ENCODE assay signal across 32 mouse cellular contexts in the genomic region with DNA sequence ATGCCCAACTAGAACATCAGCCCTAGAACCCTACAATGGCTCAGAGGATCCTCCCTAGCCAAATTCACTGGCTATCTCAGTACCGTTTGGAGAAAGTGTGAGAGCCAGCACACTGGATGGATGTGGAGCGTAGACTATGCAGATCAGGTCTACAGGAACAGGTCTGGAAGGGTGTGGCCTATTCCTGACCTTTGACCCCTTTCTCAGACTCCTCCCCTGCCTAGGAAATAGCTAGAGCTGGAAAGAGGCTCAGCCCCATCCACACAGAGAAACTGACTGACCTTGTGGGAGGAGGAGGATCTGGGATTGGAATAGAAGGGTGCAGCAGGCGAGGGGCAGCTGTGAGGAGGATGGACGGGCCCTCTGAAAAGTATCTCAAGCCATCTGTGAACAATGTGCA. TPM values are rescaled to one million over a fixed set of nuclear protein-coding genes. Genes with fewer than 3 reads are reported as not detected.
DNase-seq lines count a peak whose midpoint lies in the region; ATAC-seq and TF ChIP-seq lines count a peak whose summit lies in the region.
"Had no signal": no experiment of that assay in that cellular context is flagged by ENCODE, and none has a peak within 500 bp of the region (broad histone marks: within the 10 kb centered on the region; RNA-seq: fewer than 3 reads in every experiment).

No protein-coding gene starts in this region.

- H3K9me3 ChIP-seq in E14TG2a.4 (ENCODE audit: low read length) (no peaks in the 10 kb centered on the region), ES-E14 (ENCODE audit: control insufficient read depth, insufficient read depth, low read depth, low read length) (no peaks in the 10 kb centered on the region)
- no peaks in the 10 kb centered on the region for H3K9me3 ChIP-seq in intestine, postnatal 0 days (ENCODE audit: control insufficient read depth)
- H3K9me3 ChIP-seq: forebrain, embryonic 12.5 days; heart, embryonic 13.5 days; hindbrain, embryonic 10.5 days; hindbrain, embryonic 15.5 days; limb, embryonic 10.5 days; limb, embryonic 15.5 days; midbrain, embryonic 13.5 days; neural tube, embryonic 13.5 days had no signal

- H3K4me2 ChIP-seq in intestine, postnatal 0 days (replicated peaks; ENCODE audit: low read depth), result no peak overlapping the region
- H3K4me2 ChIP-seq: forebrain, embryonic 12.5 days; heart, embryonic 13.5 days; hindbrain, embryonic 15.5 days; limb, embryonic 15.5 days; midbrain, embryonic 13.5 days; neural tube, embryonic 13.5 days had no signal

- in situ Hi-C loops in ES-E14 (cut with MboI; ENCODE audit: low sequenced_read_pairs in 2 of 2, unreplicated experiment in 2 of 2), result no loop called here

- H3K4me3 ChIP-seq in E14TG2a.4 (replicated peaks; ENCODE audit: low read length) (peak overlapping the region; percentile 20; the same call in 1 of the 2 replicates), ES-E14 (ENCODE audit: insufficient read depth in 1 of 2, low read depth in 1 of 2, low read length in 2 of 2, poor library complexity in 1 of 2, severe bottlenecking in 1 of 2) (no peak overlapping the region)
- no peak overlapping the region for H3K4me3 ChIP-seq in intestine, postnatal 0 days (ENCODE audit: low read depth, low read length)
- H3K4me3 ChIP-seq: forebrain, embryonic 12.5 days; heart, embryonic 13.5 days; hindbrain, embryonic 10.5 days; hindbrain, embryonic 15.5 days; limb, embryonic 10.5 days; limb, embryonic 15.5 days; midbrain, embryonic 13.5 days; neural tube, embryonic 13.5 days had no signal

- H3K27me3 ChIP-seq in E14TG2a.4 (ENCODE audit: insufficient read depth, low read length), result peaks cover 68% of the 10 kb centered on the region
- H3K27me3 ChIP-seq in intestine, postnatal 0 days (replicated peaks; ENCODE audit: control insufficient read depth, insufficient read depth, low read length), result peaks cover 23% of the 10 kb centered on the region

- peaks cover 58% of the 10 kb centered on the region for H3K4me1 ChIP-seq in E14TG2a.4 (replicated peaks; ENCODE audit: low read depth, low read length)
- H3K4me1 ChIP-seq in ES-E14 (ENCODE audit: control insufficient read depth in 2 of 2, insufficient read depth in 2 of 2, low read length in 2 of 2, poor library complexity in 1 of 2), result peaks cover 2 to 17% of the 10 kb centered on the region in 2 experiments; a peak in 3 of 4 replicates
- peaks cover 10% of the 10 kb centered on the region; the same call in 1 of the 2 replicates for H3K4me1 ChIP-seq in intestine, postnatal 0 days (replicated peaks; ENCODE audit: control insufficient read depth, insufficient read depth, low read length)

- 72% methylated on average over 4 of the region's 4 CpGs for WGBS in intestine, postnatal 0 days

- no peak for TF ChIP-seq CTCF in E14TG2a.4 (conservative IDR thresholded peaks at IDR 0.05; ENCODE audit: low read length)
- no peak for TF ChIP-seq CTCF in intestine, postnatal 0 days (IDR thresholded peaks at IDR 0.05; ENCODE audit: low read depth)

- H3K36me3 ChIP-seq in E14TG2a.4 (ENCODE audit: insufficient read depth, low read length), result peaks cover 6% of the 10 kb centered on the region; the same call in 1 of the 2 replicates
- H3K36me3 ChIP-seq in ES-E14 (ENCODE audit: control insufficient read depth, insufficient read depth, low read length, poor library complexity, severe bottlenecking), result no peaks in the 10 kb centered on the region
- H3K36me3 ChIP-seq in intestine, postnatal 0 days (ENCODE audit: control insufficient read depth, insufficient read depth), result no peaks in the 10 kb centered on the region
- H3K36me3 ChIP-seq: forebrain, embryonic 12.5 days; G1E; heart, embryonic 13.5 days; hindbrain, embryonic 10.5 days; hindbrain, embryonic 15.5 days; limb, embryonic 10.5 days; limb, embryonic 15.5 days; midbrain, embryonic 13.5 days; neural tube, embryonic 13.5 days had no signal

- 0 out of 2 replicates have a peak, but pooled peaks have one; percentile 39 for ATAC-seq in intestine, postnatal 0 days
- ATAC-seq in granulocyte monocyte progenitor cell, adult 5-6 weeks (replicated peaks; ENCODE audit: poor library complexity, severe bottlenecking), result no peak
- ATAC-seq: CD4-positive, CD25-positive, alpha-beta regulatory T cell, adult 4 months; forebrain, postnatal 0 days; inflammation-experienced regulatory T-cells, adult 6 months; midbrain, embryonic 13.5 days had no signal

- no peak overlapping the region for H3K9ac ChIP-seq in ES-E14 (ENCODE audit: insufficient read depth, low read depth, low read length, poor library complexity, severe bottlenecking)
- no peak overlapping the region for H3K9ac ChIP-seq in intestine, postnatal 0 days (ENCODE audit: low read depth, low read length)
- H3K9ac ChIP-seq: forebrain, embryonic 12.5 days; forebrain, postnatal 0 days; heart, embryonic 13.5 days; hindbrain, embryonic 15.5 days; limb, embryonic 15.5 days; midbrain, embryonic 13.5 days; neural tube, embryonic 13.5 days had no signal

- H3K27ac ChIP-seq in ES-E14 (ENCODE audit: insufficient read depth, low read depth, low read length, poor library complexity, severe bottlenecking), result no peak overlapping the region
- no peak overlapping the region for H3K27ac ChIP-seq in intestine, postnatal 0 days (ENCODE audit: low read depth, low read length)
- H3K27ac ChIP-seq: forebrain, embryonic 12.5 days; heart, embryonic 13.5 days; hindbrain, embryonic 10.5 days; hindbrain, embryonic 15.5 days; limb, embryonic 10.5 days; limb, embryonic 15.5 days; macrophage; midbrain, embryonic 13.5 days; neural tube, embryonic 13.5 days had no signal

- peak; percentile 33 for DNase-seq in kidney, postnatal 14 days
- DNase-seq in kidney, postnatal 10 days, result no peak
- peak; percentile 47 for DNase-seq in ES-E14 (ENCODE audit: low read depth, low spot score)
- no peak for DNase-seq in cerebellum, adult 9-10 months
- DNase-seq: adrenal gland, postnatal 25 days; cerebellum, adult 11-12 months; cerebellum, postnatal 14 days; forebrain, postnatal 0 days; heart, postnatal 10 days; layer of hippocampus, adult 9-11 months; right cerebral cortex, postnatal 4 days; thymus, adult 2 months; thymus, postnatal 4 days had no signal

TF ChIP-seq in ES-E14, 5 proteins besides CTCF, POLR2A, EP300 and RAD21:
- TF ChIP-seq MAFK (IDR thresholded peaks at IDR 0.05; ENCODE audit: insufficient read depth, low read depth, low read length), result no peak
- no peak for TF ChIP-seq ZC3H11A (IDR thresholded peaks at IDR 0.05; ENCODE audit: borderline replicate concordance, low read depth, low read length)
- TF ChIP-seq ZNF384 (IDR thresholded peaks at IDR 0.05; ENCODE audit: low read depth, low read length), result no peak
- no peak for TF ChIP-seq CHD2 (IDR thresholded peaks at IDR 0.05; ENCODE audit: low read depth, low read length)
- TF ChIP-seq HCFC1 (IDR thresholded peaks at IDR 0.05; ENCODE audit: borderline replicate concordance, insufficient read depth, low read length), result no peak

RNA-seq across cellular contexts. Expression of a gene that starts 4.4 kb away (rescaled TPM):
- 113 and 272 TPM in 2 replicates for total RNA-seq in ES-E14 (2012; rRNA removed)
- 1.0 and 1.3 TPM in 2 replicates for polyA plus RNA-seq in intestine, postnatal 0 days (2015; fragmentation: Nextera tagmentation; extraction: Ambion mirVana)
- not detected in 2 replicates for total RNA-seq in granulocyte monocyte progenitor cell, adult 5-6 weeks (2014; fragmentation: Nextera tagmentation)
- total RNA-seq in granulocyte monocyte progenitor cell, adult 5-6 weeks (2017), result not detected in 2 replicates
- total RNA-seq: forebrain, postnatal 0 days; gastrocnemius, adult 8-10 months; gastrocnemius, postnatal 4 days; heart, adult 8-10 months; heart, postnatal 10 days; left cerebral cortex, postnatal 10 days had no signal
- polyA plus RNA-seq: forebrain, postnatal 0 days; inflammation-experienced regulatory T-cells, adult 6 months; macrophage had no signal

RNA-seq across cellular contexts. Expression of a gene that starts 25.0 kb away (rescaled TPM):
- 1.5 and 4.6 TPM in 2 replicates for total RNA-seq in ES-E14 (2012; rRNA removed)
- 21.6 and 25.0 TPM in 2 replicates for polyA plus RNA-seq in intestine, postnatal 0 days (2015; fragmentation: Nextera tagmentation; extraction: Ambion mirVana)
- 0.88 and 1.8 TPM in 2 replicates for total RNA-seq in granulocyte monocyte progenitor cell, adult 5-6 weeks (2014; fragmentation: Nextera tagmentation)
- total RNA-seq in granulocyte monocyte progenitor cell, adult 5-6 weeks (2017), result 0.67 TPM in 1 of 2 replicates, not detected in the other
- polyA plus RNA-seq: CD4-positive, CD25-positive, alpha-beta regulatory T cell, adult 4 months had no signal

RNA-seq across cellular contexts. Expression of a gene that starts 37.7 kb away (rescaled TPM):
- total RNA-seq in ES-E14 (2012; rRNA removed), result 57.9 and 85.6 TPM in 2 replicates
- 542 and 615 TPM in 2 replicates for polyA plus RNA-seq in intestine, postnatal 0 days (2015; fragmentation: Nextera tagmentation; extraction: Ambion mirVana)
- total RNA-seq in granulocyte monocyte progenitor cell, adult 5-6 weeks (2014; fragmentation: Nextera tagmentation), result not detected in 2 replicates
- 0.41 TPM in 1 of 2 replicates, not detected in the other for total RNA-seq in granulocyte monocyte progenitor cell, adult 5-6 weeks (2017)
- total RNA-seq: G1E had no signal

RNA-seq across cellular contexts. Expression of a gene that starts 50.3 kb away (rescaled TPM):
- 103 and 123 TPM in 2 replicates for total RNA-seq in ES-E14 (2012; rRNA removed)
- polyA plus RNA-seq in intestine, postnatal 0 days (2015; fragmentation: Nextera tagmentation; extraction: Ambion mirVana), result 79.9 and 85.0 TPM in 2 replicates
- total RNA-seq in granulocyte monocyte progenitor cell, adult 5-6 weeks (2014; fragmentation: Nextera tagmentation), result 85.5 and 133 TPM in 2 replicates
- total RNA-seq in granulocyte monocyte progenitor cell, adult 5-6 weeks (2017), result 126 and 136 TPM in 2 replicates

Comparison
In these comparisons a context has a peak if more than half of its experiments do, and no peak if none do; other contexts are left out.
1. DNase-seq: peak in kidney, postnatal 14 days (single experiment) and ES-E14 (single experiment); none in kidney, postnatal 10 days (single experiment) and cerebellum, adult 9-10 months (single experiment).
2. RNA of a gene that starts 4.4 kb away (total RNA-seq): 113 to 272 TPM in ES-E14; not detected in granulocyte monocyte progenitor cell, adult 5-6 weeks; every median in the first group is over 100 times any median in the second.
3. RNA of a gene that starts 37.7 kb away (total RNA-seq): 57.9 to 85.6 TPM in ES-E14; 0.41 TPM in granulocyte monocyte progenitor cell, adult 5-6 weeks; every median in the first group is over 10 times any median in the second.